Mouse (Mus musculus) thymus, adult 2 months (tissue): ENCODE results near the gene Slc16a9.

ENCODE experiments used
- CTCF ChIP-seq: fragments of 200-500 bp; IDR thresholded peaks from 2 replicates; pipeline ENCODE4 v1.5.1; 2012; ENCODE audit warnings: mild to moderate bottlenecking, control low read depth, low read length, moderate library complexity, borderline replicate concordance; ENCODE audit not compliant: control insufficient read depth, poor library complexity, insufficient read depth; ENCODE audit errors: extremely low read depth
- POLR2A ChIP-seq: fragments of 200-500 bp; IDR thresholded peaks from 2 replicates; pipeline ENCODE4 v1.6.1; 2012; ENCODE audit warnings: mild to moderate bottlenecking, low read length, control low read depth, moderate library complexity; ENCODE audit not compliant: control insufficient read depth, poor library complexity, insufficient read depth; ENCODE audit errors: extremely low read depth

GRCm38 (mm10) chr10:70299118-70299517 lies 54.2 kb downstream of the Slc16a9 start:
- TF ChIP-seq CTCF (no peak), POLR2A (no peak)
